Mouse (Mus musculus) frontal cortex, postnatal 25 days (tissue): ENCODE measurements around the gene Egflam.

Experiments
- DNase-seq, 2 experiments: peaks; one replicate each; pipeline ENCODE4 v3.0.0; 2022; ENCODE audit warnings: low spot score in 2 of 2

Egflam gene

GRCm38 (mm10) chr15:7173776-7174175, 224.4 kb downstream of the Egflam start:
- no peak for DNase-seq

GRCm38 (mm10) chr15:7173346-7173745, 224.8 kb downstream of the Egflam start:
- no peak for DNase-seq

- no peak for DNase-seq
Measured at GRCm38 (mm10) chr15:7172875-7173274, 225.3 kb downstream of the Egflam start.

GRCm38 (mm10) chr15:7167906-7168532, 230.2 kb downstream of the Egflam start:
- DNase-seq, result no peak

GRCm38 (mm10) chr15:7167238-7167905, 230.8 kb downstream of the Egflam start:
- DNase-seq, result no peak

GRCm38 (mm10) chr15:7166735-7167134, 231.5 kb downstream of the Egflam start:
- no peak for DNase-seq

DNA sequence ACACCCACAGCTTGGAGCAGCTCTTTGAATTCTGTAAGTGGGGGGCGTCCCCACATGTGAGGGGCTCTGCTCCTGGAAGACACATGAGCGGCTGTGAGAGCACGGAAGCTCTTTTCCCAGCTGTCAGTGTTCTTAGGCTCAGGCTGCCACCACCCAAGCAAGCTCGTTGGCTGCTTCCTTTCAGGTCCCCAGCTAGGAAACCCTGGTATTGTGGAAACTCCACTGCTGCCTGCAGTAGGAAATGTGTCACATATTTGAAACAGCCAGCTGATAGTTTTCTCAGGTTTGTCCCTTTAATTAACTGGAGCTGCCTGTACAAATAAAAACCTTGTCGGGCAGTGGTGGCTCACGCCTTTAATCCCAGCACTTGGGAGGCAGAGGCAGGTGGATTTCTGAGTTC, 234.3 kb downstream of the Egflam start:
- DNase-seq, result no peak

GRCm38 (mm10) chr15:7160321-7160720, 237.9 kb downstream of the Egflam start:
- no peak for DNase-seq

- no peak for DNase-seq
Measured at GRCm38 (mm10) chr15:7159869-7160268, 238.3 kb downstream of the Egflam start.

DNA sequence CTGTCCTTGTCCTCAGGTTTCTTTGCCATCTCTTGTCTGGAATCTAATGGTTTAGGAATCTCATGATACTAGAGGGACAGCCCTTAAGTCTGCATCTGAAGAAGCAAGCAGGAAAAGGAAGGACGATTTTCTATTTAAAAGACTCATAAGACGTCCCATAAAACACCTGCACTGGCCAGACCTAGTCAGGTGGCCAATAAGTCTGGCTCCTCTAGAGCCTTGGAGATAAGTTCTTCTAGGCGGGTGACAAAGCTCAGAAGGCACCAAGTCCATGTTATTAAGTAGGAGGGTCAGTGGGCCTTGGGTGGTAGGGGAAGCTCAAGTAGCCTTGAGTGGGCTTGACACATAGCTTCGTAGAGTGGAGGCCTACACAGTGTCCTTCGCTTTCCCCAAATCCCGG, 240.5 kb downstream of the Egflam start:
- no peak for DNase-seq
